8 mouse cellular contexts compared by ENCODE assay signal in genomic region chr12:32955037-32955436, GRCm38 (mm10). TPM values are rescaled to one million over a fixed set of nuclear protein-coding genes. Genes with fewer than 3 reads are reported as not detected.
DNase-seq lines count a peak whose midpoint lies in the region; ATAC-seq and TF ChIP-seq lines count a peak whose summit lies in the region.

No protein-coding gene starts in this region.

- no peak for ATAC-seq in embryonic facial prominence, embryonic 13.5 days (ENCODE audit: insufficient number of reproducible peaks, insufficient read depth, low FRiP score, low TSS enrichment, low read depth)
- ATAC-seq in intestine, embryonic 16.5 days, result no peak
- ATAC-seq in neural tube, embryonic 13.5 days (ENCODE audit: low read depth), result no peak

- WGBS in embryonic facial prominence, embryonic 13.5 days, result 3% methylated on average over 8 of the region's 8 CpGs
- 2% methylated on average over 8 of the region's 8 CpGs for WGBS in intestine, embryonic 16.5 days
- WGBS in neural tube, embryonic 13.5 days, result 8% methylated on average over 8 of the region's 8 CpGs

- H3K36me3 ChIP-seq in embryonic facial prominence, embryonic 13.5 days, result no peaks in the 10 kb centered on the region
- no peaks in the 10 kb centered on the region for H3K36me3 ChIP-seq in intestine, embryonic 16.5 days (ENCODE audit: control insufficient read depth, insufficient read depth, low read length)
- H3K36me3 ChIP-seq in neural tube, embryonic 13.5 days, result no peaks in the 10 kb centered on the region

- DNase-seq in left cerebral cortex, adult 2 months (ENCODE audit: extremely low spot score in 1 of 2, low spot score in 2 of 2), result no peak
- DNase-seq in left cerebral cortex, adult 9 months (ENCODE audit: low spot score in 2 of 2), result no peak
- DNase-seq in right cerebral cortex, postnatal 25 days, result no peak
- DNase-seq in urinary bladder, postnatal 14 days (ENCODE audit: low spot score), result no peak
- no peak for DNase-seq in kidney, postnatal 14 days

- H3K4me3 ChIP-seq in left cerebral cortex, adult 2 months, result peak overlapping the region; percentile 77
- H3K4me3 ChIP-seq in embryonic facial prominence, embryonic 13.5 days, result peak overlapping the region; percentile 78
- peak overlapping the region; percentile 81 for H3K4me3 ChIP-seq in intestine, embryonic 16.5 days (ENCODE audit: low read length)
- H3K4me3 ChIP-seq in neural tube, embryonic 13.5 days, result peak overlapping the region; percentile 75

- no peaks in the 10 kb centered on the region for H3K9me3 ChIP-seq in embryonic facial prominence, embryonic 13.5 days
- no peaks in the 10 kb centered on the region for H3K9me3 ChIP-seq in intestine, embryonic 16.5 days (ENCODE audit: control insufficient read depth, low read length)
- no peaks in the 10 kb centered on the region for H3K9me3 ChIP-seq in neural tube, embryonic 13.5 days

- H3K4me2 ChIP-seq in embryonic facial prominence, embryonic 13.5 days, result peak overlapping the region; percentile 81
- peak overlapping the region; percentile 72 for H3K4me2 ChIP-seq in intestine, embryonic 16.5 days (ENCODE audit: low read depth, low read length)
- peak overlapping the region; percentile 86 for H3K4me2 ChIP-seq in neural tube, embryonic 13.5 days

- peak overlapping the region; percentile 88 for H3K9ac ChIP-seq in embryonic facial prominence, embryonic 13.5 days
- H3K9ac ChIP-seq in intestine, embryonic 16.5 days (ENCODE audit: low read depth, low read length), result peak overlapping the region; percentile 85
- peak overlapping the region; percentile 87 for H3K9ac ChIP-seq in neural tube, embryonic 13.5 days

- peaks cover 25% of the 10 kb centered on the region for H3K4me1 ChIP-seq in embryonic facial prominence, embryonic 13.5 days
- H3K4me1 ChIP-seq in intestine, embryonic 16.5 days (ENCODE audit: control insufficient read depth, insufficient read depth, low read length), result peaks cover 18% of the 10 kb centered on the region; the same call in 1 of the 2 replicates
- H3K4me1 ChIP-seq in neural tube, embryonic 13.5 days (replicated peaks), result peaks cover 48% of the 10 kb centered on the region

- H3K27me3 ChIP-seq in embryonic facial prominence, embryonic 13.5 days, result no peaks in the 10 kb centered on the region
- no peaks in the 10 kb centered on the region for H3K27me3 ChIP-seq in intestine, embryonic 16.5 days (replicated peaks; ENCODE audit: control insufficient read depth, insufficient read depth, low read length)
- no peaks in the 10 kb centered on the region for H3K27me3 ChIP-seq in neural tube, embryonic 13.5 days

- H3K27ac ChIP-seq in left cerebral cortex, adult 2 months, result peak overlapping the region; percentile 96
- H3K27ac ChIP-seq in embryonic facial prominence, embryonic 13.5 days, result 0 out of 2 replicates have a peak overlapping the region, but pooled peaks have one; percentile 98
- H3K27ac ChIP-seq in intestine, embryonic 16.5 days (ENCODE audit: low read length), result peak overlapping the region; percentile 99
- peak overlapping the region; percentile 98; the same call in 1 of the 2 replicates for H3K27ac ChIP-seq in neural tube, embryonic 13.5 days (replicated peaks)

- TF ChIP-seq CTCF in left cerebral cortex, adult 2 months (IDR thresholded peaks at IDR 0.05), result no peak

- intact Hi-C loops in left cerebral cortex, adult 2 months (cut with DNase I), result loop anchor here (2.0 kb wide), 1 partner anchor 34 kb away; no protein-coding TSS in a partner anchor

RNA-seq across cellular contexts. Expression of gene Sypl, which starts 1.3 kb away (rescaled TPM):
- 10 to 100 TPM; 33.6 to 41.8 TPM for total RNA-seq in left cerebral cortex, adult 2 months (2021)
- polyA plus RNA-seq in embryonic facial prominence, embryonic 13.5 days (2015; fragmentation: Nextera tagmentation; extraction: Ambion mirVana), result 78.6 and 82.2 TPM in 2 replicates
- polyA plus RNA-seq in intestine, embryonic 16.5 days (2015; fragmentation: Nextera tagmentation; extraction: Ambion mirVana), result 168 and 172 TPM in 2 replicates
- 39.8 and 50.9 TPM in 2 replicates for polyA plus RNA-seq in neural tube, embryonic 13.5 days (2015; fragmentation: Nextera tagmentation; extraction: Ambion mirVana)
